Mouse (Mus musculus): ENCODE measurements around the gene Ltbp2.

DNA sequence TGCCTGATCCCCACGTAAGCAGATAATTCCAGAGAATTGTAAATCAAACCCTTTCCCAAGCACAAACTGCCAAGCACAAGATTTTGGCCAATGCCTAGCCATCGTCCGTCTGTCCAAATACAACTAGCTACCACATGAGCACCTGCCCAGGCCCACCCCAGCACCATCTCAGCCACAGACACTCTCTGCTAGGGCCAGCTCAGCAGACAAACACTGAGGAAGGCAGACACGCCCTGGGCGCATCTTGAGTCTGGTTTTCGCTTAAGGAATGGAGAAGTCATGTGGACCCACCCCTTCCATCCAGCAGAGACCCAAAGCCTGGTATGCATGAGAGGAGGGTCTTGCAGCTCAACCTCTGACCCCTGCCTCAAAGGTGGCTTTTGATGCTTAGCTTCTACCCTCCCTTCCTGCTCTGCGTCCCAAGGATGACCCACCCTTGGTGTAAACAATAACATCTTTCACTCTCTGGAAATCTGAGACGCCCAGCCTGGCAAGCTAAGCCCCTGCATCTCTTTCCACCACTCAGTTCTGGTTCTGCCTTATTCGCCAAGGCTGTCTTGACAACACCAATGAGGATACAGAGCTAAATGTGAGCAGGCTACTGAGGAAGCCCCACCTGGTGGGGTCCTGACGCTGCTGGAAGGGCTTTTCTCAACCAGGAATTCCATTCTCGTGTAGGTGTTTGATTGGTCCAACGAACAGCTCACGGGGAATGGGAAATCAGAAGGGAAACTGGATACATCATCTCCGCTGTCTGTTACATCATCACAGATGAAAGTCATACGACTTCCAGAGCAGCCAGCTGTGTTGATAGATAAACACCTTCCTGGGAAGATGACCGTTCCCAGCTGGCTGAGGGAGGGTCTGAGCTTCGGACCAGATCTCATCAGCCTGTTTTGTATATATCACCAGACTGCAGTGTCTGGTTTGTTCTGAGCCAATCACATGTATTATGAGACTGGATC, 17.9 kb downstream of the Ltbp2 start:
- TF ChIP-seq CTCF (IDR thresholded peaks at IDR 0.05; ENCODE audit: insufficient read depth, low read length): no peak
- no peak for TF ChIP-seq POLR2A (IDR thresholded peaks at IDR 0.05; ENCODE audit: borderline replicate concordance, extremely low read depth, low read depth, low read length)

Data from lung, adult 2 months (tissue).